Mouse (Mus musculus): ENCODE data around the gene Lzts2.

GRCm38 (mm10) chr19:44976636-44977035 is 37.6 kb upstream of the Lzts2 start:
- TF ChIP-seq POLR2A (IDR thresholded peaks at IDR 0.05; ENCODE audit: borderline replicate concordance, extremely low read depth, low read depth, low read length): no peak
- TF ChIP-seq CTCF (IDR thresholded peaks at IDR 0.05; ENCODE audit: insufficient read depth, low read length): no peak
